Mouse (Mus musculus): ENCODE data around the gene Vmn1r29. TPM values are rescaled to one million over a fixed set of nuclear protein-coding genes. Genes with fewer than 3 reads are reported as not detected.
"Not testable (repeated sequence)": the region's sequence is repeated elsewhere in the genome, so short reads cannot be mapped to it uniquely, and the experiment has no call there.

Gene Vmn1r29
- total RNA-seq (2017), result not detected in 2 replicates

DNA sequence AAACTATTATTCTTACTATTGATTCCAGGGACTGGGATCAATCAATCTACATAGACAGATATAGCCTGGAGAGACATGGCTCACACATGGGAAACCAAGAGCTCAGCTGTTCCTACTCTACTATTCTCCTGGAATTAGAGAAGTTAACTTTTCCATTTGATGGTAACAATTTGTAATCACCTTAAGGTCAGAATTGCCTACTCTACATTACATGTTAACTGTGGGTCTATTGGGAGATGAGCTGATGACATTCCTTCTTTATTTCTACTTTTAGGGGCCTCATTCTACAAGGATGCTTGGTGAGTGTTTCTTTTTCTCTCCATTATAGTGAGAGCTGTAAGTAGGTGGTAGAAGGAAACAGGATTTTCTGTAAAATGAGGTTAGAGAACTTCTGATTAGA is at the start of gene Vmn1r29:
Gene Vmn1r29, plus strand, starts transcription at position 301 of the 400 bp plus-strand sequence.
- ATAC-seq (ENCODE audit: extremely low read depth, insufficient number of reproducible peaks, low FRiP score, poor library complexity, severe bottlenecking), result no peak

DNA sequence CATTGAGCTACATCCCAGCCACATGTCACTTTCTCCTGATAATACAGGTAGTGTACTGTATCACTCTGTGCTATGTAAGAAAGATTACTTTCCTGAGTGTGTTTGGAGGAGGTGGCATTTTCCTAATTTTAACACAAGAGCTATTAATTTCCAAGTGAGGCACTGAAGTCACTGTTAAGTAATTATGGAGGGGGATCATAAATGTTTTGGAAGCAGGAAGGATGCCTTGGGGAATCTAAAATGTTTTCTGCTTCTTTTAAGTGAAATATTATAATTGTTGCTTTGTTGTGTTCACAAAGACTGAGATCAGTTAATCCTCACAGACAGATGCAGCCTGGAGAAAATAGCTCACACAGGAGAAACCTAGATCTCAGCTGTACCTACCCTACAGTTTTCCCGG is 39.6 kb upstream of the Vmn1r29 start, which contains the start of gene Vmn1r28:
Gene Vmn1r28, plus strand, starts transcription at position 301 of the 400 bp plus-strand sequence.
- no peak for ATAC-seq (ENCODE audit: extremely low read depth, insufficient number of reproducible peaks, low FRiP score, poor library complexity, severe bottlenecking)

DNA sequence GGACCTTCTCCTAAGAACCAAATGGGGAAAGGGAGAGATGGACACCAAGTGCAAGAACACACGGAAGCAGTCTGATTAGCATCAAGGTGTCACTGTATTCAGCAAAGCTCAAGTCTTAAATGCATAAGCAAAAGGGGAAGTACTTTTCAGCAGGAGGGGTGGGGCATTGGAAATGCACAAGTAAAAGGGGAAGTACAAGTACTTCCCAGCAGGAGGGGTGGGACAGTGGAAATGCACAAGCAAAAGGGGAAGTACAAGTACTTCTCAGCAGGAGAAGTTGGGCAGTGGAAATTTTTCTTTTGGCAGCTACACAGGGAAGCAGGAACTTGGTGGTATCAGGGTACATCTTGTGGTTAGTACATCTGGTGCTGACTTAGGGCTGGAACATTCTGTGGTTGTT is 21.7 kb upstream of the Vmn1r29 start:
- not testable (repeated sequence) for ATAC-seq (ENCODE audit: extremely low read depth, insufficient number of reproducible peaks, low FRiP score, poor library complexity, severe bottlenecking)

DNA sequence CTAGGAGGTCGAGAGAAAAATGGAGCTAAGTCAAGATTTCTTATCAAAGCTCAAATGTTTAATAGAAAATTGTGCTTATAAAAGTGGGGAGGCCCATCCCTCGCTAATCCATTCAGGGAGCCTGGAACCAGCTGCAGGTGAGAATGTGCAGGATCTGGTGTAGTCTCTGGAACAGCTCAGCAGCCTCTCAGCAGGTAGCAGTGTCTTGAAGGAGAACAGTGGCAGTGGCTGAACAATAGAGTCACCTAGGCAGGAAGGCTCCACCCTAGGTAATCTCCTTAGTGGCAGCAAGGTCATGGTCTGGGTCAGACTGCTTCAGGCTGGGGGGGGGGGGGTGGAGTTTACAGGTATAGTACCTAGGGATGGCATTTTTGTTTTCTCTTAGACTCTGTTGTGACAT is 9.1 kb upstream of the Vmn1r29 start:
- no peak for ATAC-seq (ENCODE audit: extremely low read depth, insufficient number of reproducible peaks, low FRiP score, poor library complexity, severe bottlenecking)

DNA sequence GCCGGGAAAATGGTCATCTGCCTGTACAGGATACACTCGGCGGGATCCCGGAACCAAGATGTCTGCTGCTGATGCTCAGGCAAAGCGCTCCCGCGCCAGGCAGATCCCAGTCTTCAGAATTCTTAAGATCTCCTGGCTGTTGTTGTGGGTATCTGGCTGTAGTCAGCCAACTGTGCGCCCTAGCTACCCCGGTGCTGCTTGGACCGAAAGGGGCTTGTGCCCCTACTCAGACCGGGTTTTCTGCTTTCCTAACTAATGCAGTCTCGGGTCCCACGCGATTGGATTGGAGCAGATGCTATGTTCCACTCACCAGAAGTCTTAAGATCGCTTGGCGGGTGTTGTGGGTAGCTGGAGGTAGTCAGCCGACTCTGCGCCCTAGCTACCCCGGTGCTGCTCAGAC is 2.8 kb upstream of the Vmn1r29 start:
- not testable (repeated sequence) for ATAC-seq (ENCODE audit: extremely low read depth, insufficient number of reproducible peaks, low FRiP score, poor library complexity, severe bottlenecking)

DNA sequence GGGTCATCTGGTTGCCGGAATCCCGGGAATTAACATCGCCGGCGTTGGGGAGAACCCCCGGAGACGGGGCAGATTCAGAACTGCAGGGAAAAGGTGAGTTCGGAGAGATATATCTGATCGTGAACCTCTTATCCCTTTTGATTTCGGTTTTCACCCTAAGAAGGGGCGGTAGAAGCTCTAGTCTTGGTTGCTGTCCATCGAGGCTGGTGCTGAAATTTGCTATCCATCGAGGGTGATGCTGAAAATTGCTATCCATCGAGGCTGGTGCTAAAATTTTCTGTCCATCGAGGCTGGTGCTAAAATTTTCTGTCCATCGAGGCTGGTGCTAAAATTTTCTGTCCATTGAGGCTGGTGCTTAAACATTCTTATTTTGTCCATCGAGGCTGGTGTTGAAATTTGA is 29.3 kb downstream of the Vmn1r29 start:
- not testable (repeated sequence) for ATAC-seq (ENCODE audit: extremely low read depth, insufficient number of reproducible peaks, low FRiP score, poor library complexity, severe bottlenecking)

Other genes starting within 250 kb of the Vmn1r29 start
- gene Vmn1r27, start 82.7 kb upstream of the Vmn1r29 start, total RNA-seq (2017), result 0.23 TPM in 1 of 2 replicates, not detected in the other
- not detected in 2 replicates for gene Vmn1r28, start 39.5 kb upstream of the Vmn1r29 start, total RNA-seq (2017)
- not detected in 2 replicates for gene Vmn1r30, start 141.8 kb downstream of the Vmn1r29 start, total RNA-seq (2017)
- gene Vmn1r31, start 173.8 kb downstream of the Vmn1r29 start, total RNA-seq (2017), result not detected in 2 replicates